Mouse (Mus musculus) thymus, adult 2 months (tissue): ENCODE results near the gene Snn. TPM values are rescaled to one million over a fixed set of nuclear protein-coding genes. Genes with fewer than 3 reads are reported as not detected.
"Not testable (repeated sequence)": the region's sequence is repeated elsewhere in the genome, so short reads cannot be mapped to it uniquely, and the experiment has no call there.

Source experiments
- DNase-seq: peaks from one replicate; pipeline ENCODE4 v3.0.0; 2021
- H3K27ac ChIP-seq: fragments of 200-500 bp; 2 replicates; pipeline ENCODE4 v1.5.1; 2012; ENCODE audit warnings: low read length, control low read depth; ENCODE audit not compliant: control insufficient read depth, insufficient read depth
- H3K27me3 ChIP-seq: fragments of 200-500 bp; 2 replicates; pipeline ENCODE4 v1.6.1; 2012; ENCODE audit warnings: mild to moderate bottlenecking, low read length, moderate library complexity, mixed read lengths; ENCODE audit not compliant: control insufficient read depth, insufficient read depth
- H3K36me3 ChIP-seq: fragments of 200-500 bp; 2 replicates; pipeline ENCODE4 v1.6.1; 2012; ENCODE audit warnings: mild to moderate bottlenecking, low read length, moderate library complexity; ENCODE audit not compliant: control insufficient read depth, insufficient read depth
- H3K4me1 ChIP-seq: fragments of 200-500 bp; replicated peaks from 2 replicates; pipeline ENCODE4 v1.6.1; 2012; ENCODE audit warnings: low read length; ENCODE audit not compliant: control insufficient read depth, insufficient read depth
- H3K4me3 ChIP-seq: fragments of 200-500 bp; 2 replicates; pipeline ENCODE4 v1.5.1; 2012; ENCODE audit warnings: mild to moderate bottlenecking, low read length, control low read depth, moderate library complexity; ENCODE audit not compliant: control insufficient read depth, insufficient read depth
- CTCF ChIP-seq: fragments of 200-500 bp; IDR thresholded peaks from 2 replicates; pipeline ENCODE4 v1.5.1; 2012; ENCODE audit warnings: mild to moderate bottlenecking, control low read depth, low read length, moderate library complexity, borderline replicate concordance; ENCODE audit not compliant: control insufficient read depth, poor library complexity, insufficient read depth; ENCODE audit errors: extremely low read depth
- POLR2A ChIP-seq: fragments of 200-500 bp; IDR thresholded peaks from 2 replicates; pipeline ENCODE4 v1.6.1; 2012; ENCODE audit warnings: mild to moderate bottlenecking, low read length, control low read depth, moderate library complexity; ENCODE audit not compliant: control insufficient read depth, poor library complexity, insufficient read depth; ENCODE audit errors: extremely low read depth
- WGBS: fragments of 180-500 bp; shearing (Covaris S2); methylation state at CpG from one replicate; pipeline ENCODE4 v1.1.7; 2018; 5-methylcytosine and 5-hydroxymethylcytosine counted together
- polyA plus RNA-seq: library from polyadenylated mRNA; depleted of rRNA; stranded (reverse); fragments of >200 nt; gene quantifications from 2 replicates; pipeline ENCODE4 v1.2.3, GENCODE M21; 2012; rRNA removed

Gene Snn
- 78.6 and 85.4 TPM in 2 replicates for polyA plus RNA-seq

GRCm38 (mm10) chr16:11060645-11061044 lies at the start of gene Snn:
Gene Snn (plus strand): TSS chr16:11060945.
- no peak within 1 kb of the TSS for H3K4me3 ChIP-seq
- H3K27me3 ChIP-seq: no peaks in the 10 kb centered on the region
- no peak within 1 kb of the TSS for H3K27ac ChIP-seq
- no peaks in the 10 kb centered on the region for H3K36me3 ChIP-seq
- 93% methylated on average over 4 of the region's 4 CpGs for WGBS
- H3K4me1 ChIP-seq: peaks cover 15% of the 10 kb centered on the region
- TF ChIP-seq POLR2A (no peak), CTCF (no peak)
- DNase-seq: no peak

- Histone ChIP-seq H3K27ac (no peak overlapping the region), H3K4me1 (peaks cover 27% of the 10 kb centered on the region), H3K36me3 (no peaks in the 10 kb centered on the region), H3K4me3 (no peak overlapping the region), H3K27me3 (no peaks in the 10 kb centered on the region)
- 89% methylated on average over 2 of the region's 2 CpGs for WGBS
- no peak for DNase-seq
- no peak for TF ChIP-seq CTCF
- TF ChIP-seq POLR2A: no peak
Measured at GRCm38 (mm10) chr16:11011206-11011605, 49.5 kb upstream of the Snn start.

- TF ChIP-seq POLR2A: no peak
- no peak for TF ChIP-seq CTCF
- Histone ChIP-seq H3K27ac (no peak overlapping the region), H3K36me3 (no peaks in the 10 kb centered on the region), H3K4me1 (peaks cover 27% of the 10 kb centered on the region), H3K4me3 (no peak overlapping the region), H3K27me3 (no peaks in the 10 kb centered on the region)
- no peak for DNase-seq
- 69% methylated on average over 4 of the region's 4 CpGs for WGBS
Measured at GRCm38 (mm10) chr16:11011939-11012338, 48.8 kb upstream of the Snn start.

GRCm38 (mm10) chr16:11012571-11013463 lies 47.9 kb upstream of the Snn start:
- Histone ChIP-seq H3K4me3 (no peak overlapping the region), H3K36me3 (no peaks in the 10 kb centered on the region)
- WGBS: 15% methylated on average over 11 of the region's 11 CpGs

GRCm38 (mm10) chr16:11013464-11014147 lies 47.1 kb upstream of the Snn start:
- not testable (repeated sequence) for DNase-seq, H3K27me3 ChIP-seq, H3K4me3 ChIP-seq, H3K36me3 ChIP-seq
- Histone ChIP-seq H3K27ac (peak overlapping the region; percentile 39), H3K4me1 (peaks cover 17% of the 10 kb centered on the region)
- 74% methylated on average over 13 of the region's 19 CpGs for WGBS

More at GRCm38 (mm10) chr16:11012571-11013463, 47.9 kb upstream of the Snn start:
- no peaks in the 10 kb centered on the region for H3K27me3 ChIP-seq
- H3K4me1 ChIP-seq: peaks cover 24% of the 10 kb centered on the region
- no peak for TF ChIP-seq CTCF
- TF ChIP-seq POLR2A: no peak
- peak; percentile 22 for DNase-seq
- peak overlapping the region; percentile 70 for H3K27ac ChIP-seq

GRCm38 (mm10) chr16:11014407-11014806 lies 46.3 kb upstream of the Snn start:
- TF ChIP-seq CTCF: no peak
- no peak for TF ChIP-seq POLR2A

More at GRCm38 (mm10) chr16:11014407-11014806, 46.3 kb upstream of the Snn start:
- no peaks in the 10 kb centered on the region for H3K36me3 ChIP-seq
- no peak for DNase-seq
- H3K27me3 ChIP-seq: no peaks in the 10 kb centered on the region
- WGBS: 62% methylated on average over 3 of the region's 3 CpGs
- H3K4me1 ChIP-seq: peaks cover 13% of the 10 kb centered on the region
- no peak overlapping the region for H3K27ac ChIP-seq
- no peak overlapping the region for H3K4me3 ChIP-seq
